Mouse (Mus musculus): ENCODE data around the gene Fgf14.

- TF ChIP-seq CTCF (IDR thresholded peaks at IDR 0.05; ENCODE audit: insufficient read depth, low read depth, low read length): no peak
- TF ChIP-seq POLR2A (IDR thresholded peaks at IDR 0.05; ENCODE audit: insufficient read depth, low read depth, low read length): no peak
Observed at GRCm38 (mm10) chr14:124107205-124107873, 569.6 kb downstream of the Fgf14 start.
